Mouse (Mus musculus): ENCODE data around the gene Rxfp3. TPM values are rescaled to one million over a fixed set of nuclear protein-coding genes. Genes with fewer than 3 reads are reported as not detected.
"Not testable (repeated sequence)": the region's sequence is repeated elsewhere in the genome, so short reads cannot be mapped to it uniquely, and the experiment has no call there.

The Rxfp3 gene
- polyA plus RNA-seq, 2 experiments from 2014 or later: not detected

GRCm38 (mm10) chr15:11035947-11036474 lies 1.8 kb downstream of the Rxfp3 start:
- no peak for ATAC-seq

DNA sequence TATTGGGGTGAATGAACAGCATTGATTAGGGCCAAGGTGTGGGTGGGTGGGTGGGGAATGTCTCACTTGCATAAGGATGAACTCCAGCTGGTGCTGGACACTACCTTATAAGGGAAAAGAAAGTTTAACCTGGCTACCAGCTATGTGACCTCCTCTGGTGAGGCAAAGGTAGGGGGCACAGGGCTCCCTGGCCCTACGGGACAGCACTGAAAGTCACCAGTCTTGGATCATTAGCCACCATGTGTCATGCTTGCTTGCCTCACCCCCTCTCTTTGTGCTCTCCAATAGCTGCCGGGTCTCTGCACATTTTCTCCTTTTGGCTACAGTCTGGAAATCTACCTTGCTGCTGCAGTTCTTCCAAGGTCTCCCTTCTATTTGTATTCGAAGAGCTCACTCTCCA lies 7.6 kb downstream of the Rxfp3 start:
- no peak for ATAC-seq

DNA sequence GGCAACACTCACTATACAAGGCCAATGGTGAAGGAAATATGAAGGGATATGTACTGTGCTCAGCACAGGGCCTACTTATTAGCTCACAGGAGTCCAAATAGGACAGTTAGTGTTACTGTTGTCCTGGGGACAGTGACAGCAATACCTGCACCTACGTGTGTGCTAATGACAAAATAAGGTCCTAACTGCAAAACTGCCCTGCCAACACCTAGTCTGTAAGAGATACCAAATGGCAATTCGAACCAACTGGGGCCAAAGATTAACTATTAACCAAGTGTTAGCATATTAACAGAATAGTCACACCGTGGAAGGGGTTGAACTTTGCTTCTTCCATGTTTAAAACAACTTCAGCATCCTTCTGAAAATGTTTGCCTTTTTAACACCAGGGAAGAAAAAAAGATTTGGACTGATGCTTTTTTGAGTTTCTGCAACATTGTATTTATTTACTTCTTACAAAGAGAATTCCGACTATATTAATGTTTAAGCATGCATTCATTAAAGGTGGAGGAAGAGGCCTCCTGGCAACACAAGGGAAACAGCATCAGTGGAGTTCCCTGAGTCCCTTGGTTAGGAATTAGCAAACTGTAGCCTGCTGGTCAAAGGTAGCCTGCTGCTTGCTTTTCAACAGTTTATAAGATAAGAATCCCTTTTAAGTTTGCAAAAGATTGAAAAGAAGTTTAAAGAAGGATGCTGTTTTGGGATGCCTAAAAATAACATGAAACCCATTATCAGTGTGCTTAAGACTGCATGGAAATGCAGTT lies 10.8 kb downstream of the Rxfp3 start:
- no peak for ATAC-seq

GRCm38 (mm10) chr15:11014931-11015330 lies 22.9 kb downstream of the Rxfp3 start:
- ATAC-seq: no peak

- ATAC-seq: no peak
These were observed 26.7 kb downstream of the Rxfp3 start for GRCm38 (mm10) chr15:11010976-11011548.

GRCm38 (mm10) chr15:11008756-11009155 lies 29.0 kb downstream of the Rxfp3 start:
- ATAC-seq: no peak

DNA sequence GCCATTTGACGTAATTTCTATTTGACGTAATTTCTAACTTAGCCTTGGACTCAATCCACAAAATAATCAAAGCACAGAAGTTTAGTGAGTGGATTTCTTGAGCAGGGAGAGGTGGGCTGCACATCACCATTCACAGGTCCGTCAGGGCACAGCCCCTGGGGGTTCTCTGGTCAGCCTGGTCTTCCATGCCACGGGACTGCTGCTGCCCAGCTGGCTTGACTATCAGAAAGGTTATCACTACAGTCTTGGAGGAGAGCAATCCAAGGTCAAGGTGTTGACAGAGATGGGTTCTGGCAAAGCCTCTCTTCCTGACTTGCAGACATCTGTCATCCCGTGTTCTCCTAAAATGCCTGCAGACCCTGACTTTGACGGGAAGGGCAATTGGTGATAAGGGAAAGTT lies 33.1 kb downstream of the Rxfp3 start:
- ATAC-seq: no peak

- ATAC-seq: no peak
These were observed 34.0 kb downstream of the Rxfp3 start for GRCm38 (mm10) chr15:11003791-11004190.

DNA sequence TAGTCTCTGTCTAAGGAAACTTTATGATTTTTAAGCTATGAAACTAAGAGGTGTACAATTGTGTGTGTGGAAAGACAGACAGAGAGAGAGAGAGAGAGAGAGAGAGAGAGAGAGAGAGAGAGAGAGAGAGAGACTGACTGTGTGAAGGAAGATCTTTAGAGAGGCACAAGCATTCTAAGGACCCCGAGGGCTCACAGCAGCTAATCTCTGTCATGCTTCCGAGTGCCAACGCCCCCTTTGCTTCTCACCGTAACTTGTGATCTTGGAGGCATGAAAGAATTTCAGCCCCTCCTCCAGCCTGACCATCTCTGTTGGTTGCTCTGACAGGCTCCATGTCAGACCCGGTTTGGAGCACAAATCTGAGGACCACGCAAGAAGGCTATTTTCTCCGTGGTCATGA lies 37.4 kb downstream of the Rxfp3 start, which contains the start of gene Slc45a2:
Gene Slc45a2, plus strand, starts transcription at position 301 of the 400 bp plus-strand sequence.
- ATAC-seq: no peak

- ATAC-seq: no peak
These were observed 38.0 kb downstream of the Rxfp3 start for GRCm38 (mm10) chr15:10999832-11000231.

DNA sequence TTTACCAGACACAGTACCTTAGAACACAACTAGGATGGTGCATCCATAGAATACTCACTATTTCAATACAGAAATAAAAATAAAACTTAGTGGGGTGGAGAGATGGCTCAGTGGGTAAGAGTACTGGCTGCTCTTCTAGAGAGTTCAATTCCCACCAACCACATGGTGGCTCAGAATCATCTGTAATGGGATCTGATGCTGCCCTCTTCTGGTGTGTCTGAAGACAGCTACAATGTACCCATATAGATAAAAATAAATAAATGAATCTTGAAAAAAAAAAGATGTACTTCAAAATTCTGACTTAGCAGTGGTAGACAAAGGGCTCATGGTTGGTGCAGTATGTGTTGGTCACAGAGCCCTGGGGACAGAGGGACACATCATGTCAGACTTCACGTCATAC lies 46.2 kb downstream of the Rxfp3 start:
- no peak for ATAC-seq

DNA sequence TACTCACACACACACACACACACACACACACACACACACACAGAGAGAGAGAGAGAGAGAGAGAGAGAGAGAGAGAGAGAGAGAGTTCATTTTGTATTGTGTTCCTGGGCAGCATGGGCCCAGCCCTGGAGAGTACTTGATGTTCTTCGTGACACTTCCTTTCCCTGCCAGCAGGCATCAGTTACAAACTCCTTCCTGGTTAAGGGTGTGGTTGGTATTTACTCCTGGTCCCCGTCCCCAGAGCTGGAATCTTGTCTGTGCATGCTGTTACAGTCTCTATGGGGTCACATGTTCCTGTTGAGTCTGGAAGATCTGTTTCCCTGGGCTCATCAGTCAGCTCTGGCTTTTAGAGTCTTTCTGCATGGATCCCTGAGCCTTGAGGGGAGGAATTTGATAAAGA lies 47.4 kb downstream of the Rxfp3 start:
- no peak for ATAC-seq

DNA sequence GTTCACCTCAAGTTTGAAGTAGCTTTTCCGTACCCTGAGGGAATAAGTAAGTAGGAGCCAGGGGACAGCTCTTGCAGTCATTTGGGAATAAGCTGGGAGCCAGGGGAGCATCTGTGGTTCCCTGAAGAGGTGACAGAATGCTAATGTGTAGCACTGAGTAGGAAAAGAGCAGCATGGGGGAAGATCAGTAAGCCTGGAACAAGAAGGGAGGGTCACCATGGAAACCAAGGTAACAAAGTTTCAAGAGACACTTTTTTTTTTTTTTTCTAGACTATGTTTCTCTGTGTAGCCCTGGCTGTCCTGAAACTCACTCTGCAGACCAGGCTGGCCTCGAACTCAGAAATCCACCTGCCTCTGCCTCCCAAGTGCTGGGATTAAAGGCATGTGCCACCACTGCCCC lies 51.3 kb downstream of the Rxfp3 start:
- not testable (repeated sequence) for ATAC-seq

- ATAC-seq: no peak
These were observed 52.0 kb downstream of the Rxfp3 start for GRCm38 (mm10) chr15:10985756-10986155.

Other genes with a start within 250 kb of the Rxfp3 start
- not detected for gene C1qtnf3, start 85.7 kb downstream of the Rxfp3 start, polyA plus RNA-seq (2017; shearing (Covaris generic))
- gene Amacr, start 56.2 kb downstream of the Rxfp3 start, polyA plus RNA-seq (2017; shearing (Covaris generic)): 1 to 10 TPM; 2.4 to 2.9 TPM
- not detected for gene Slc45a2, start 37.3 kb downstream of the Rxfp3 start, polyA plus RNA-seq (2017; shearing (Covaris generic))
- gene Adamts12, start 26.8 kb upstream of the Rxfp3 start, polyA plus RNA-seq (2017; shearing (Covaris generic)): under 1 TPM in 1 of 2 experiments, not detected in 1; 0.08 TPM